Mouse (Mus musculus): ENCODE measurements around the gene Hsf2bp.
A peak's percentile ranks its signal among the peaks of the same experiment; 100 is the strongest.

The Hsf2bp gene

GRCm38 (mm10) chr17:31935091-31935830, 100.9 kb downstream of the Hsf2bp start:
- DNase-seq, result no peak

DNA sequence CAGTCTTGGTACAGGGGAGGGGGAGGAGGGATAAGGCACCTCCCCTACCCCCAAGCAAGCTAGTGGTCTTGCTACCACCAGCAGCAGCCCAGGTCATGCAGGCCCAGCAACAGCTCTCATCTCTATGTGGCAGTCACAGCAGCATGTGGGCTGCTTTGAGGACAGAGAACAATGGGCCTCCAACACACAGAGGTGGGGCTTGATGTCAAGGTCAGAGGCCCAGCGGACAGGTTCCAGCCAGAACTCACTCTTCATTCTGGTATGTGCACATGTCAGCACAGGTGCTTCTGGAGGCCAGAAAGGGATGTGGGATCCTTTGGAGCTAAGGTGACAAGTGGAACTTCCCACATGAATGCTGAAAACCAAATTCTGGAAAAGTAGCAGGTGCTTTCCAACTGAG, 102.2 kb downstream of the Hsf2bp start:
- DNase-seq, result no peak

DNA sequence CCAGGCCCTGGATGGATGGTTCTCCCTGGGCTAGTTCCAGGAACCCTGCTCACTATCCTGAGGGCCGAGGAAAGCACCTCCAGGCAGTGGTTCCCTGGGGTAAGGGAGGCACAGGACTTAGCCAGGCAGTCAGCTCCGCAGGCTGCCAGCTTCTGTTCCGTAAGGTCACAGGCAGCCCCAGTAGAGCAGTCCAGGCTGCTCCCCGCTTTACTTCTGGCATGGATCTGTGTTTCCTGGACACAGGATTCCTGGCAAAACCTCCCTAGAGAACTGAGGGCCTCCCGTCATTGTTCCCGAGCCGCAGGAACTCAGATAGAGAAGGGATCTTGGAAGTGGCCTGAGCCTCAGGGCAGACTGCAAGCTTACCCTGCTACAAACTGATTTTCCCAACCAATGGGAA, 104.7 kb downstream of the Hsf2bp start:
- DNase-seq, result no peak

GRCm38 (mm10) chr17:31929844-31930715, 106.1 kb downstream of the Hsf2bp start:
- no peak for DNase-seq

- no peak for DNase-seq
Measured at GRCm38 (mm10) chr17:31929032-31929431, 107.1 kb downstream of the Hsf2bp start.

GRCm38 (mm10) chr17:31927895-31928626, 108.1 kb downstream of the Hsf2bp start:
- no peak for DNase-seq

DNA sequence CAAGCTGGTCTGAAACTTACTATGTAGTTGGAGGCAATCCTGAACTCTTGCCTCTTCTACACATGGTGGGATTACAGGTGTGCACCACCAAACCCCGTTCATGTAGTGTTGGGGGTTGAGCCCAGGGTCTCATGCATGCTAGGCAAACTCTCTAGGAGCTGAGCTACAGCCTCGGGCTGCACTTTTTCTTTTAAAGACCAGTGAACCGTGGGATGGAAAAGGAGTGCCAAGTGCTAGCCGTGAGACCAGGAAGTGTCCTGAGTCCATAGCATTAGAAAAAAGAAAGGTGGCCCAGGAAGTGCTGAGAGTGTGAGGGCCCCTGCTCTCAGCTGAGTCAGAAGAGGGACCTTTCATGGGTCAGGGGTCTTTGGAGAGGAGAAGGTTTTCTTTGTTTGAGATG, 111.9 kb downstream of the Hsf2bp start:
- no peak for DNase-seq

- DNase-seq, result no peak
Measured at GRCm38 (mm10) chr17:31923310-31923970, 112.7 kb downstream of the Hsf2bp start.

DNA sequence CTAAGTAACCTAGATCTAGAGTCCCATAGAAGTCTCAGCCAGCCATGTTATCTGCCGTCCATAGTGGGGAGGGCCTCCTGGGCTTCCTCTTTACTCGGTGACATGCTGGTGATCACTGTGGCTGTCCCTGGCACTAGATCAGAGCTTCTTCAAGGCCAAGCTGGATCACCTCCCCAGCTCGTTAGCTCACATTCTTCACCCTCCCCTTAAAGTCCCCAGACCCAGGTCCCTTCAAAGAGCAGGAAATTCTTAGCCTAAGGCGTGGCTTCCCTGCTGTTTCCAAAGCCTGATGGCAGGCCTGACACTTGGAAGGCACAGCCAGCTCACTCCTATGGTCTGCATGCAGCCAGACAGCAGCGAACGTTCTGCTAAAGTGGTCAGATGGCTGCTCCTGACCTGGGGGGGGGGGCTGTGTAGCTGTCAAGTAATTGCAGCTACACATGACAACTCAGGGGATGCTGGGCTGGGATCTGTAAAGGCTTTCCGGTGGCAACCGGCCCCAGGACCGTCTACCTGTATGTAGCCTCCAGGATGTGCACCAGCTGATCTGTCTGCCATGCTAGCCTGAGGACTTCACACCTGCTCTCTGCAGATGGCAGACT, 115.5 kb downstream of the Hsf2bp start:
- DNase-seq, result peak in 1 of 2 experiments; percentile 33

GRCm38 (mm10) chr17:31919599-31919998, 116.5 kb downstream of the Hsf2bp start:
- DNase-seq, result no peak

- DNase-seq, result no peak
Measured at GRCm38 (mm10) chr17:31918374-31918773, 117.8 kb downstream of the Hsf2bp start.

DNA sequence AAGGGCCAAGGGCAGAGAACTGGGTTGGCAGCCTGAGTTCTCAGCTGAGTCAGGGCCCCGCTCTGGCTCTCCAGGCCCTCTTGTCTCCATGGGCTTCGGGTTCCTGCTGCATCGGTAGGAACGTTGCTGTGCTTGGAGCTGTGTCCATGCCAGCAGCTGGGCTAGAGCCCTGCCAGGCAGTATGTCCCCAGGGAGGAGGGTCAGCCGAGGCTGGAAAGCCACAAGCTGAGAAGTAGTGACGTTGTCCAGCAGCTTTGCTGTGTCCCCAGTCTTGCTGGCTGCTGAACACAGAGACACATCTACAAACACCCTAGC, 119.7 kb downstream of the Hsf2bp start:
- DNase-seq, result no peak

DNA sequence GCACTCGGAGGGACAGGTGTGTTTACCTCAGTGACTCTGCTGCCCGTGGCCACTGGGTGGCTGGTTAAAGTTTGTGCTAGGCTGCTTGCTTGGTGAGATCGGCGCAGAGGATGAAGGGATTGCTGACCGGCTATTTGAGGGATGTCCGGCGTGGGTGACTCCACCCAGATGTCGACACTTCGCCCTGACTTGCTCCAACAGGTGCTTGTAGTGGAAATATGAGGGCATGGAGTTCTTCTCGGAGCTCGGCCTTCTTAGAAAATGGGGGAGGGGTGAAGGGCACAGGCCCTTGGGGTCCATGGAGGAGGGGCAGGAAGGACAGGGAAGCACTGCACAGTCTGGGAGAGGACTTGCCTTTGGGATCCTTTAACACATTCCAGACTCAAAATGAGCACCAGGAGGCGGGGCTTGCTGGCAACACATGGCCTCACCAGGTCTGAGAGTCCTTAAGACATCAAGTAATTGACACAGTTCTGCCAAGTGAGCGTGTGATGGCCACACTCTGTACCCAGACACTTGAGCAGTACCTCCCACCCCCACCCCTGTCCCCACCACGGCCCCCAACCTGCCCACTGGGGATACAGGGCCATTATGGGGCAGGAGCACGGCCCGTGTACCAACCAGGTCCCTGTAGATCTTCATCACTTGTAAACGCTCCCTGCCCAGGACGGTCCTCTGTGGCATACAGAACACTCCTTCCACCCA, 120.2 kb downstream of the Hsf2bp start:
- no peak for DNase-seq

GRCm38 (mm10) chr17:31914323-31914722, 121.8 kb downstream of the Hsf2bp start:
- DNase-seq, result no peak

- DNase-seq, result peak in 1 of 2 experiments; percentile 39
Measured at GRCm38 (mm10) chr17:31912881-31913662, 123.1 kb downstream of the Hsf2bp start.

DNA sequence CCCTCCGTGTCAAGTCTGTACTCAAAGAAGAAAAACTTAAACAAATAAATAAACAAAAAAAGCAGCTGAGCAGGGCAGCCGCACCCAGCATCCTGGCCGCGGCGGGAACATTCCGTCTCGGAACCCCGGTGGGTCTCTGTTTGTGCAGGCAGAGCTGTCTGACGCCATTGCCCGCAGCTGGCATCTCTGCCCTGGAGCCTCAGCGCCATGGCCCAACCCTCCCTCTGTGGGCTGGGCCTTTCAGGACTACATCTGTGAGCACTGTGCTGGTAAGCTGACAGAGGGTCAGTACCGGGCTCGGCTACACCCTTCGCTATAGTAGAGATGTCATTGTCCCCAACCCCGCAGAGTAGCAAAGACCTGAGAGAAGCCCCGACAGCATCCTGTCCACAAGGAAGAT, 123.8 kb downstream of the Hsf2bp start:
- DNase-seq, result no peak

GRCm38 (mm10) chr17:31908966-31909365, 127.2 kb downstream of the Hsf2bp start:
- DNase-seq, result no peak

DNA sequence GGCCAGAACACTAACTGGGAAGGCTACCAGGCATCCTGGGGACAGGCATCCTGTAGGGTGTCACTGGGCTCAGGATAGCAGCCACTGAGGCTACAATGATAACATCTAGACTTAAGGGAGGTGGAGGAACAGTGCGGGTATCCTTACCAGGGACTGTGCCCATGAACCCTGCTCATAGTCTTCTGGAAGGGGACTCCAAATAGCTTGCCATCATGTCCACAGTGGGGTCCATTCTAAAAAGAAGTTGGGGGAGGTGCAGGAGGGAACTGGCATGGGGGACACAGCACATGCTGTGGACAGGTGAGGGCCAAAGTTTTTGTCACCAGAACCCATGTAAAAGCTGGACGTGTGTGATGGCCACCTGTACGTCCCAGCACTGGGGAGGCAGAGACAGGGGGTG, 129.7 kb downstream of the Hsf2bp start:
- no peak for DNase-seq

- DNase-seq, result no peak
Measured at GRCm38 (mm10) chr17:31905791-31906211, 130.3 kb downstream of the Hsf2bp start.

DNA sequence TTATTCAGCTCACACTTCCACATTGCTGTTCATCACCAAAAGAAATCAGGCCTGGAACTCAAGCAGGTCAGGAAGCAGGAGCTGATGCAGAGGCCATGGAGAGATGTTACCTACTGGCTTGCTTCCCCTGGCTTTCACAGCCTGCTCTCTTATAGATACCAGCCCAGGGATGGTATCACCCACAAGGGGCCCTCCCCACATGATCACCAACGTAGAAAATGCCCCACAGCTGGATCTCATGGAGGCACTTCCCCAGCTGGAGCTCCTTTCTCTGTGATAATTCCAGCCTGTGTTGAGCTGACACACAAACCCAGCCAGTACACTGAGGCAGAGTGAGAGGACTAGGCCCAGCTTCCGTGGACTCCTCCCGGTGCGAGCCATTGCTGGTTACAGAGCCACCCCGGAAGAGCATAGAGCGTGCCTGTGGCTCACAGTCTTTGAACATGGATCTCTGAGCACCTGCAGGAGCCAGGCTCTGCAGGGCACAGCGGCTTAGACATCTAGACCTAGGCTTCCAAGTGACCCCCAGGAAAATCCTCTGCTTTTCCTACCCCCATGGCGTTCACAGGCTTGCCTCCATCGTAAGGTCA, 130.9 kb downstream of the Hsf2bp start:
- DNase-seq, result no peak

DNA sequence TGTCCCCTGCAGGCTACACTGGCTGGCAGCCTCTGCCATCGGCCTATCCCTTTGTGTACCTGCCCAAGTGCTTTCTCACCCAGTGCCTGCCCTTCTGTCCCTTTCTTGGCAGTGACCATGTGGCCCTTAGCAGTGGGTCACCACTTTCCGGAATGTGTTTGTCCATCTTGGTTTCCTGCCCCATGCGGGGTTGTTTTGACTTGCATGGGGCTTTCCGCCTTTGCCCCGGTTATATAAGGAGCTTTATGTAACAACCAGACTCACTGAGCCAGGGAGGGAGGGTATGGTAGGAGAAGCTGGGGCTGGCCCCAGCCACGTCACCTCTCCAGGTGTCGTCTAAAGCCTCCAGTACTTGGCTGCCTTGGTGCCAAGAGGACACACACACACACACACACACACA, 132.1 kb downstream of the Hsf2bp start:
- no peak for DNase-seq
